Mouse (Mus musculus): ENCODE data around the gene Apopt1. TPM values are rescaled to one million over a fixed set of nuclear protein-coding genes. Genes with fewer than 3 reads are reported as not detected.

Gene Apopt1
- total RNA-seq, 2 experiments from 2014 or later = 37.7 to 38.9 TPM

- no peak for DNase-seq
These were observed 57.6 kb downstream of the Apopt1 start for GRCm38 (mm10) chr12:111770651-111771050.

- DNase-seq = no peak
These were observed 61.1 kb downstream of the Apopt1 start for GRCm38 (mm10) chr12:111774156-111774555.

- no peak for DNase-seq
These were observed 61.8 kb downstream of the Apopt1 start for GRCm38 (mm10) chr12:111774845-111775244.

- no peak for DNase-seq
These were observed 64.9 kb downstream of the Apopt1 start for GRCm38 (mm10) chr12:111777919-111778318.

- DNase-seq = no peak
These were observed 66.5 kb downstream of the Apopt1 start for GRCm38 (mm10) chr12:111779544-111779943.

GRCm38 (mm10) chr12:111785174-111785573 lies 72.1 kb downstream of the Apopt1 start:
- no peak for DNase-seq

GRCm38 (mm10) chr12:111787015-111787414 lies 74.0 kb downstream of the Apopt1 start:
- no peak for DNase-seq

GRCm38 (mm10) chr12:111790090-111790489 lies 77.0 kb downstream of the Apopt1 start:
- no peak for DNase-seq

- DNase-seq = no peak
These were observed 77.6 kb downstream of the Apopt1 start for GRCm38 (mm10) chr12:111790631-111791030.

- DNase-seq = no peak
These were observed 78.5 kb downstream of the Apopt1 start for GRCm38 (mm10) chr12:111791474-111792104.

GRCm38 (mm10) chr12:111794102-111794501 lies 81.0 kb downstream of the Apopt1 start:
- DNase-seq = peak; percentile 80

- no peak for DNase-seq
These were observed 81.6 kb downstream of the Apopt1 start for GRCm38 (mm10) chr12:111794526-111795179.

GRCm38 (mm10) chr12:111795180-111795895 lies 82.3 kb downstream of the Apopt1 start:
- peak; percentile 42 for DNase-seq

- DNase-seq = no peak
These were observed 84.2 kb downstream of the Apopt1 start for GRCm38 (mm10) chr12:111797251-111797650.

GRCm38 (mm10) chr12:111798493-111798892 lies 85.4 kb downstream of the Apopt1 start:
- no peak for DNase-seq

- DNase-seq = no peak
These were observed 87.6 kb downstream of the Apopt1 start for GRCm38 (mm10) chr12:111800459-111801183.

- DNase-seq = no peak
These were observed 90.5 kb downstream of the Apopt1 start for GRCm38 (mm10) chr12:111803538-111803937.

Other genes with a start within 250 kb of the Apopt1 start
- gene Gm266, start 227.4 kb upstream of the Apopt1 start, total RNA-seq (2021) = under 1 TPM; 0.38 to 0.72 TPM
- gene Eif5, start 175.2 kb upstream of the Apopt1 start, total RNA-seq (2021) = 100 to 1,000 TPM; 133 to 143 TPM
- 10 to 100 TPM; 50.5 to 51.5 TPM for gene Mark3, start 138.7 kb upstream of the Apopt1 start, total RNA-seq (2021)
- gene Ckb, start 40.9 kb upstream of the Apopt1 start, total RNA-seq (2021) = 10 to 100 TPM; 14.9 to 15.6 TPM
- 1 to 10 TPM; 2.7 to 2.9 TPM for gene Trmt61a, start 35.2 kb upstream of the Apopt1 start, total RNA-seq (2021)
- gene Bag5, start within 50 bp of the Apopt1 start, total RNA-seq (2021) = 10 to 100 TPM; 10.9 to 14.6 TPM
- gene Klc1, start 45.6 kb downstream of the Apopt1 start, total RNA-seq (2021) = 10 to 100 TPM; 59.9 to 68.0 TPM
- gene Xrcc3, start 100.6 kb downstream of the Apopt1 start, total RNA-seq (2021) = under 1 TPM; 0.15 to 0.24 TPM
- gene Zfyve21, start 100.9 kb downstream of the Apopt1 start, total RNA-seq (2021) = 10 to 100 TPM; 13.0 to 15.0 TPM
- gene Ppp1r13b, start 194.8 kb downstream of the Apopt1 start, total RNA-seq (2021) = 1 to 10 TPM; 5.3 to 6.1 TPM